Mouse (Mus musculus): Measurements from ENCODE around the gene Cd5l. TPM values are rescaled to one million over a fixed set of nuclear protein-coding genes. Genes with fewer than 3 reads are reported as not detected.

The Cd5l gene
- polyA plus RNA-seq, 1 experiment, result 1.6 TPM

DNA sequence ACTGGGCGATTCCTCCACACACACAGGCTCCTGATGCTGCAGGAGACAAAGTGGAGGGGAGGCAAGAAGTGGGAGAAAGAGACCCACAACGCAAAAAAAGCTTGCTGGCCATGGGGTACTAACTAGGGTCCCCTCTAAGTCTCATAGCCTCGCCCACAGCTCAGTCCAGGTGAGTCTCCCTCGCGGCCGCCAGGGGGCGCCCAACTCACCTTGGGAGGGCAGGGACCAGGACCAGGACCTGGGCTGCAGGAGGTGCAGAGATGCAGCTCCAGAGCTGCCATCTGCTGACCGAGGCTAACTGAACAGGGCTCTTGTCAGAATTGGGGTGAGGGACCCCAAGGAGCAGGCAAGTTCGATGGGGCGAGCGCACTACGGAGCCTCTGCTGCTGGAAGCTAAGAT is 53.5 kb downstream of the Cd5l start:
- Histone ChIP-seq H3K36me3 (ENCODE audit: control insufficient read depth, insufficient read depth, low read length) (no peaks in the 10 kb centered on the region), H3K27me3 (ENCODE audit: control insufficient read depth, insufficient read depth, low read length) (no peaks in the 10 kb centered on the region), H3K4me1 (replicated peaks; ENCODE audit: control insufficient read depth, insufficient read depth, low read length) (no peaks in the 10 kb centered on the region), H3K27ac (ENCODE audit: control insufficient read depth, insufficient read depth, low read length) (no peak overlapping the region), H3K4me3 (ENCODE audit: control insufficient read depth, insufficient read depth, low read length) (no peak overlapping the region)
- 26% methylated on average over 12 of the region's 12 CpGs for WGBS
- TF ChIP-seq CTCF (IDR thresholded peaks at IDR 0.05; ENCODE audit: borderline replicate concordance, control insufficient read depth, extremely low read depth, insufficient read depth, low read length, poor library complexity), result peak; percentile 96
- no peak for TF ChIP-seq POLR2A (IDR thresholded peaks at IDR 0.05; ENCODE audit: control insufficient read depth, extremely low read depth, insufficient read depth, low read length, poor library complexity)
- DNase-seq, result peak; percentile 52

DNA sequence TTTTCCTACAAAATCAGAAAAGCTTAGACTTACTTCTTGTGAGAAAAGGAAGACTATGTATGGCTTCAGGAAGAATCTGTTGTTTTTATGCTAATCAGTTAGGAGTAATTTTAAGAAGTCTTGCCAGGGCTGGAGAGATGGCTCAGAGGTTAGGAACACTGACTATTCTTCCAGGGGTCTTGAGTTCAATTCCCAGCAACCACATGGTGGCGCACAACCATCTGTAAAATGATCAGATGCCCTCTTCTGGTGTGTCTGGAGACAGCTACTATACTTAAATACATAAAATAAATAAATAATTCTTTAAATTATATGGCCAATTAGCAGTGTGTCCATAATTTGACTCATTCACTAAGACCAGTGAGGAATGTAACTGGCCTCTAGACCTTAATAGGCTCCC is 63.0 kb downstream of the Cd5l start:
- no peak for TF ChIP-seq CTCF (IDR thresholded peaks at IDR 0.05; ENCODE audit: borderline replicate concordance, control insufficient read depth, extremely low read depth, insufficient read depth, low read length, poor library complexity)
- no peaks in the 10 kb centered on the region for H3K4me1 ChIP-seq (replicated peaks; ENCODE audit: control insufficient read depth, insufficient read depth, low read length)
- H3K4me3 ChIP-seq (ENCODE audit: control insufficient read depth, insufficient read depth, low read length), result no peak overlapping the region
- 78% methylated on average over 1 of the region's 1 CpGs for WGBS
- H3K36me3 ChIP-seq (ENCODE audit: control insufficient read depth, insufficient read depth, low read length), result no peaks in the 10 kb centered on the region
- H3K27ac ChIP-seq (ENCODE audit: control insufficient read depth, insufficient read depth, low read length), result no peak overlapping the region
- H3K27me3 ChIP-seq (ENCODE audit: control insufficient read depth, insufficient read depth, low read length), result no peaks in the 10 kb centered on the region
- DNase-seq, result no peak

Other genes starting within 250 kb of the Cd5l start
- 2.6 and 2.9 TPM in 2 replicates for gene Kirrel, start 183.1 kb upstream of the Cd5l start, polyA plus RNA-seq (2012; rRNA removed)
- 0.91 and 1.6 TPM in 2 replicates for gene Fcrls, start 94.1 kb upstream of the Cd5l start, polyA plus RNA-seq (2012; rRNA removed)
- gene Fcrl1, start 18.5 kb downstream of the Cd5l start, polyA plus RNA-seq (2012; rRNA removed), result 3.1 and 3.4 TPM in 2 replicates
- 0.55 and 0.86 TPM in 2 replicates for gene Fcrl5, start 77.9 kb downstream of the Cd5l start, polyA plus RNA-seq (2012; rRNA removed)
- 38.4 and 40.9 TPM in 2 replicates for gene Etv3, start 167.5 kb downstream of the Cd5l start, polyA plus RNA-seq (2012; rRNA removed)